Mouse (Mus musculus): ENCODE results near the gene Rin2.
"Not testable (repeated sequence)": the region's sequence is repeated elsewhere in the genome, so short reads cannot be mapped to it uniquely, and the experiment has no call there.

Rin2 gene

DNA sequence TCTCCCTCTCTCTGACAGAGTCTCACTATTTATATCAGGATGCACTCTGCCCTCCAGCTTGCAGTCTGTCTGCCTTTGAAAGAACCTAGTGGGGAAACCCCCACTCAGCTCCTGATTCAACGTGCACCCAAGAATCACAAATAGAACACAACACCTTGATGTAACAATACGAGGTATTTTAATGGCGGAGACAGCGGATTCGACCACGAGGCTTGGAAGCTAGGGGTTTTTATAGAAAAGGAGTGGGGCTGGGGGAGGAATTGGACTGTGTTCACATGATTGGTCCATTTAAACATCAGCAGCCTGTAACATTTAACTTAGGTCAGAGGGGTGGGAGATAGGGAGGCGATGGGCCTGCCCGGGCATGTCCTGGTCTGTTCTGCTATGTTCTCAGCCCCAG, 225.3 kb downstream of the Rin2 start:
- DNase-seq (ENCODE audit: low spot score), result not testable (repeated sequence)

DNA sequence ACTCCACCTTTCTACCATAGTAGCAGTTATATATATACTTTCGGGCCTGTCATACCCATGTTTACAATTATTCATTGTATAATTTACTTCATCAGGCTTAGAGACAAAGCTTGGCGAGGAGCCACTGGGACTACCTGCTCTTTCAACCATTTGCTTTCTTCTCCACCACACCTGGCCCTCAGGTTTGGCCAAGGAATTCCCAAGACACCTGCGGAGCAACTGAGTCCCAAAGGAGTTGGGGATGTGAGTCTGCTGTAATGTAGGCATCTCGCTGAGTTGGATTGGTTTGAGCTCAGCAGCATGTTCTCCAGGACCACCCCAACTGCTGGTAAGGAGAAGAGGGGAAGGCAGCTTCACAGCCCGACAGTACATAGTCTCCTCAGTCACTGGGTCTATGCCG, 226.8 kb downstream of the Rin2 start, which contains the start of gene Naa20:
Gene Naa20 (plus strand): TSS at position 239 of the 400 bp plus-strand sequence.
- no peak for DNase-seq (ENCODE audit: low spot score)

DNA sequence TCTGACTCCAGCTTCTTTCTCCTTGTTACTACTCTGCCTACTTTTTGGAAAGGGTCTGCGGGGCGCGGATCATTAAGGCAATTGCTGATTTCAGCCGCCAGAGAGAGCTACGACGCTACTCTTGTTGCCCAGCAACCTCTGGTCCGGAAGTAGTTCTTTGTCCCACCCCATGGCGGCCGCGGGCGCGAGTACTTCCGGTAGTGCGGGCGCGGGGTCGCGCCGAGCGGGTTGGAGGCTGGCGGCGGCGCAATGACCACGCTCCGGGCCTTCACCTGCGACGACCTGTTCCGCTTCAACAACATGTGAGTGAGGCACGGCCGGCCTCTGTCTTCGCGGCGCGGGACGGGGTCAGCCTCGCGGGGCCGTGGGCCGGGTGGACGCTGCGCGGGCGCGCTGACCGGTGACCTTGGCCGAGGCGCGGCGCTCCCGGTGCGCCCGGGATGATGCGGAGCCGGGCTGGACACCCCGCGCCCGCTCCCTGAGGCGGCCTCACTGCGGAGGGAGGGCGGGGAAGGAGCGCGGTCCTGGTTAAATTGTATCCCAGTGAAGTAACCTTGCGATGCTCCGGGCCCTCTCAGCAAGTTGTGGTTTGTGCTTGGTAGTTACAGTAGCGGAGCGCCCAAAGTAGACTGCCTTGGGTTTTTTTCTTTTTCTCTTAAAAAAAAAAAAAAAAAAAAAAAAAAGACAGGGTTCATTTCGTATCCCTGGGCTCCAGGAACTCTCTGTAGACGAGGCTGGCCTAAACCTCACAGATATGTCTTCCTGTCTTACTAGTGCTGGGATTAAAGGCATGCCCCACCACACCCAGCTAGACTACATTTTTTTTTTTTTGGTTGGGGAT, 228.3 kb downstream of the Rin2 start:
- peak; percentile 96 for DNase-seq (ENCODE audit: low spot score)

DNA sequence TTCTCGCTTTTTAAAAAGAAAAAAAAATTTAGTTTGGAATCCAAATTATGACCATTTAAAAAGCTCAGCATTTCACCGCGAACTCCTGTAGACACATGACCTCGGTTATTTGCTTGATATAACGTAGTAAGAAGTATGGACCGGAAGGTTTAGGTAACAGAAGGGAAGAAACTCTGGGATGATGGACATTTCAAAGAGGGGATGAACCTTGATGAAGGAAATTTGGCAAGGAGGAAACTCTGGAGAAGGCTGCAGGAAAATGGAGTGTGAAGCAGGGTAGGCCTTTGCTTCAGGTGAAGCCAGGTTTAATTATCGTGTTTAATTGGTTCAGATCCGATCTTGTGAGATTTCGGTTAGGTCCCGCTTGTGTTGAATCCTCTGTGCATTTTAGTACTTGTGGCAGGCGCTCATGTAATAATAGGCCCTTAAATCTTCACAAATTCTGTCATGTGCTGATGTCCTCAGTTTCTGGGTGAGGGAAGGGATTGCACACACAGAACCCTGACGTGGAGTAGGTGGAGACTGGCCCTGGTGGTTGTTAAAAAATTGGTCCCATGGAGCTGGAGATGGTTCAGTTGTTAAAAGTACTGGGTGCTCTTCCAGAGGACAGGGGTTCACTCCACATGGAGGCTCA, 229.1 kb downstream of the Rin2 start:
- no peak for DNase-seq (ENCODE audit: low spot score)

DNA sequence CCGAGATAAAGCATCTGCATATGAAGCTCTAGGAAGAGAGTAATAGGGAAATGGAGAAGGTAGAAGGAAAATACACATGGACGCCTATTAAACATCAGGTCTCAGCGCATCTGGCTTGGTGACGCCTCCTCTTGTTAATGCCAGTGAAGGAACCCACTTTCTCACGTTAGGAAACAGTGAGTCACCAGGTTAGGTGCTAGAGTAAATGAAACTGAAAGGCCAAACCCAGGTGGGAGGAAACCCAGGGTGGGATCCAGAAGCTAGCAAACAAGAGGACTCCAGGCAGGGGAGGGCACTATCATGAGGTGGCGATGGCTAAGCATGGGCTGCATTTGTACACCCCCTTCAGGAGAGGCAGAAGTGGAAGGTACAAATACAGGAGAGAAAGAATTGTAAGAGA, 230.1 kb downstream of the Rin2 start:
- no peak for DNase-seq (ENCODE audit: low spot score)

DNA sequence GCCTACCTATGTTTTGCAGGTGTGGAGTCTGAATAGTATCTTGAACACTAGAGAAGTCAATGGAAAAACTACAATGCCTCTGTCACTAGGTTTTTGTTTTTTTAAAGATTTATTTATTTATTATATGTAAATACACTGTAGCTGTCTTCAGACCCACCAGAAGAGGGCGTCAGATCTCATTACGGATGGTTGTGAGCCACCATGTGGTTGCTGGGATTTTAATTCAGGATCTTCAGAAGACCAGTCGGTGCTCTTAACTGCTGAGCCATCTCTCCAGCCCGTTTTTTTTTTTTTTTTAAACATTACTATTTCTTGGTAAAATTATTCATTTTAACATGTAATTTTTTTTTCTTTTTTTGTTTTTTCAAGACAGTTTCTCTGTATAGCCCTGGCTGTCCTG, 230.9 kb downstream of the Rin2 start:
- not testable (repeated sequence) for DNase-seq (ENCODE audit: low spot score)

DNA sequence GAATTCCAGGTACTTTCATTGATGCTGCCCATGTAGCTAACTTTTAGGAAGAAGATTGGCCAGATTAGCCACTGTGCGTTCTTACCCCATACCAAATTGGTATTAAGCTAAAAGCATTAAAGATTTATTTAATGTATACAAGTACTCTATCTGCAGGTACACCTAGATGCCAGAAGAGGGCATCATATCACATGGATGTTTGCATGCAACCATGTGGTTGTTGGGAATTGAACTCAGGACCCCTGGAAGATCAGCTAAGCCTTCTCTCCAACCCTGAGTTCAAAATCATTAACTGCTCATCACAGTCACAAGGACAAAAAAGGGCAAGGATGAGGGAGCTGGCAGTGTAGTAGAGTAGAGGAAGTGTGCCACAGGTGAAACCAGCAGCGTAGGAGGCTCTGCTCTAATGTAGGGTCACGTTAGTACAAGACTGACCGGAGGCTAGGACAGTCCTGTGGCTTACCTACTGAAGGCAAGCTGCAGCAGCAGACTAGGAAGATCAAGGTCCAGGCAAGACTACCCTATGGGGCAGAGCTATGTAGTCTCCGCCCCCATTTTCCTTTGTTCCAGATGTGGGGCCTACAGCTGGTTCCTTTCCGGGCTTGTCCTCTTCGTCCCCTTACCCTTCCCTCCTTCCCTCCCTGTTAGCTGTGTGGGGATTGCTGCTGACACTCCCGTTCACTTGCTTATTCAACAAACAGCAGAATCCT, 246.1 kb downstream of the Rin2 start:
- DNase-seq (ENCODE audit: low spot score), result no peak

DNA sequence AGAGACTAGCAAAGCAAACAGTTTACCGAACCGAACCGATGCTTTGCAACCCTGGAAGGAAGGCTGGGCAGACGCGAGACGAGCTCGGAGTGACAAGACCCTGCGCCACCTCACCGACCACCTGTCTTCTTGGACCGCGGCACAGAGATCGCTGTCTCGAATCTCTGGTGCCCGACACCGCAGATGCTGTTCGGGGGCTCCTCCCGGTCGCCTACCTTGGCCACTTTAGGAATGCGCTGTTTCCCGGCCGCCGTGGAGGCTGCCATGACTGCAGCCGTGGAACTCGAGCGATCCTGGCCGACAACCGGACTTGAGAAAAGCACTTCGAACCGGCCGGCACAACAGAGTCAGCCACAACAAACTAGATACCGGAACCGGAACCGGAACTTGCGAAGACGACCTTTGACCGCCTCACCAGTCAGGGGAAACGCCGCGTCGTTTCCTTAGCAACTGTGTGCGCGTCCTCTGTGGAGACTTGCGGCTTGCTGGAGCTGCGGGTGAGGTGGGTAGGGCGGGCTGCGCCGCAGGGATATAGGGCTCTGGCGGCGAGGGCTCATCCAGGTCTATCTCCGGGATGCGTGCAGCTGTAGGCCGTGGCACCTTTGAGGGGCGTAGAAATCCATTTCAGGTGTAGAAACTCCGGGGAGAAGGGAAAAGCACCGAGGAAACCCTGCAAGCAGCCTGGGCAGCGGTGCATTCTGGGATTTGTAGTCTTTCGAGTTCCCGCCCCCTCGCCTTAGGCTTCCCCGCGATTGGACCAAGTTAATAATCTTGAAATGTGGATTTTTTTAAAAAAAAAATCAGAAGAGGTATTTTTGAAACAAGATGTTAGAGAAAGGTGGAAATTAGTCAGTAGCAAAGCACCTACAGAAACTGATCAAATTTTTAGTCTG, 259.6 kb downstream of the Rin2 start, which contains the start of the genes Cfap61 and Crnkl1:
Gene Cfap61 (plus strand): TSS at position 446 of the 893 bp plus-strand sequence.
Gene Crnkl1 (minus strand): TSS at position 676 of the 893 bp plus-strand sequence.
- peak; percentile 99 for DNase-seq (ENCODE audit: low spot score)

DNA sequence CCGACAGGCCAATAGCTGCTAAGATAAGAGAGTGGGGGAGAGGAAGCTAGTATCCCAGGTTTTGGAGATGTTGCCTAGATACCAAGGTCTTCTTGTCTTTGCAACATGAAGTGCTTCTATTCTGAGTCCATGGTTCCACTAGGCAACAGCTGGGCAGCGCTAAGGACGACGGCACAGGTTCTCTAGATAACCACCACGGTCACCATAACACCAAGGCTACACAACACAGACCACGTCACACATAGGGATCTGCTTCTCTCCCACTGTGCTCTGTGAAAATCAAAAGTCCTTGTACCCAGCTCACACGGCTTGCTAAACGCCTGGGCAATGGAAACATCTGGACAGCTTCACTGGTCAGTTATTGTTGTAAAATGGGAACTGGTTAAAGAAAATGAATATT, 262.0 kb downstream of the Rin2 start:
- DNase-seq (ENCODE audit: low spot score), result no peak
